Mouse (Mus musculus) midbrain, embryonic 11.5 days (tissue): ENCODE measurements around the gene Erc2. TPM values are rescaled to one million over a fixed set of nuclear protein-coding genes. Genes with fewer than 3 reads are reported as not detected.

Experiments
- ATAC-seq: fragments of 200-750 bp; cut with Nextera tagmentation; 2 replicates; pipeline ENCODE4 v1.8.0; 2017; ENCODE audit warnings: moderate TSS enrichment, moderate library complexity; ENCODE audit not compliant: low FRiP score
- DNase-seq: peaks from one replicate; pipeline ENCODE4 v3.0.0; 2015; ENCODE audit warnings: low spot score; ENCODE audit errors: missing footprints
- H3K27ac ChIP-seq: fragments of 300-500 bp; sonication (generic); 2 replicates; pipeline ENCODE4 v1.5.1; 2014; ENCODE audit warnings: low read depth, low read length
- H3K27me3 ChIP-seq: fragments of 300-500 bp; sonication (generic); 2 replicates; pipeline ENCODE4 v1.6.1; 2014; ENCODE audit warnings: mild to moderate bottlenecking, low read length, moderate library complexity, mixed read lengths; ENCODE audit not compliant: control insufficient read depth, insufficient read depth
- H3K36me3 ChIP-seq: fragments of 300-500 bp; sonication (generic); 2 replicates; pipeline ENCODE4 v1.6.1; 2014; ENCODE audit warnings: mild to moderate bottlenecking, low read length, moderate library complexity, mixed read lengths; ENCODE audit not compliant: control insufficient read depth, insufficient read depth
- H3K4me1 ChIP-seq: fragments of 300-500 bp; sonication (generic); 2 replicates; pipeline ENCODE4 v1.6.1; 2014; ENCODE audit warnings: low read length; ENCODE audit not compliant: control insufficient read depth, insufficient read depth
- H3K4me2 ChIP-seq: fragments of 300-500 bp; sonication (generic); 2 replicates; pipeline ENCODE4 v1.6.1; 2014; ENCODE audit warnings: mild to moderate bottlenecking, moderate library complexity
- H3K4me3 ChIP-seq: fragments of 300-500 bp; sonication (generic); 2 replicates; pipeline ENCODE4 v1.5.1; 2014; ENCODE audit warnings: low read depth, low read length
- H3K9ac ChIP-seq: fragments of 300-500 bp; sonication (generic); 2 replicates; pipeline ENCODE4 v1.6.1; 2014; ENCODE audit warnings: low read length
- H3K9me3 ChIP-seq: fragments of 300-500 bp; sonication (generic); 2 replicates; pipeline ENCODE4 v1.6.1; 2016; ENCODE audit warnings: low read length; ENCODE audit not compliant: control insufficient read depth
- WGBS: fragments of 180-500 bp; shearing (Covaris S2); extraction: QIAGEN DNeasy Blood & Tissue Kit; methylation state at CpG from one replicate; pipeline ENCODE4 v1.1.7; 2014; 5-methylcytosine and 5-hydroxymethylcytosine counted together
- polyA plus RNA-seq: library from polyadenylated mRNA; unstranded; fragments of >200 nt; fragmentation: Nextera tagmentation; extraction: Ambion mirVana; gene quantifications from 2 replicates; pipeline ENCODE4 v1.2.1, GENCODE M21; 2014

The Erc2 gene
- polyA plus RNA-seq, 1 experiment from 2014 or later = 10.6 TPM

DNA sequence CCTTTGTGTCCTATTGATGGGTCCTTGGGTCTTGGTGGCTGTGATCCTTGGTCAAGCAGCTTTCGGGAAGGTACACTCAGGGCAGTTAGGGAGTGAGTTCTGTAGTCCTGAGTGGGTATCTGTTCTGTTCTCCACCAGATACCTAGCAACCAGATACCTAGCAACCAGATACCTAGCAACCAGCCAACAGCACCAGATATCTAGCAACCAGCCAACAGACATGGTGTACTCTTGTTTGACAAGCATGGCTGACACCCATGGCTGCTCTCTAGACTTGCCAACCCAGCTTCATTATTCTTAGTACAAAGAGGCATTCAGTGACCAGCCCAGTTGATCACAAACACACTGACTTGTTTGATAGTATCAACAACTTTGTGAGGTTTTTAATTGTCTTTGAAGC, 469.1 kb downstream of the Erc2 start:
- 86% methylated on average over 1 of the region's 1 CpGs for WGBS
- no peaks in the 10 kb centered on the region for H3K4me1 ChIP-seq
- H3K27ac ChIP-seq = no peak overlapping the region
- H3K27me3 ChIP-seq = no peaks in the 10 kb centered on the region
- H3K9ac ChIP-seq = no peak overlapping the region
- no peaks in the 10 kb centered on the region for H3K9me3 ChIP-seq
- ATAC-seq (no peak), DNase-seq (peak; percentile 67)
- H3K4me2 ChIP-seq = no peak overlapping the region
- no peak overlapping the region for H3K4me3 ChIP-seq
- H3K36me3 ChIP-seq = no peaks in the 10 kb centered on the region

DNA sequence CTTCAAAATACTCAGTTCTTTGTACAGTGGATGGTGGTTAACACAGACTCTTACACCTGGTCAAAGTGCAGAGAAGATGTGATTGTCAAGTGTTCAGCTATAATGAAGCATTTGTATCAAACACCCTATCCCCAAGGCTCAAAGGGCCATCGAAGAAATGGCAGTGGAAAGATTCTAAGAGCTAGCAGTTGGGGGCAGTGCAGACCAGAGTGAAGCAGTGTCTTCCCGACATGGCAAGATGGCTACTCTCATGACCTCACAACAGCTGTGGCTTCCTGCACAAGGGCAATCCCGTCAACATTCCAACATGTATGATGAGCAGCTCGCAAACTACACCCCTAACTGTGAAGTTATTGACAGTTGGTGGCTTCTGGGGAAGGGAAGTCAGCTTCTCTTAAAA, 471.0 kb downstream of the Erc2 start:
- Histone ChIP-seq H3K9ac (no peak overlapping the region), H3K36me3 (no peaks in the 10 kb centered on the region), H3K27ac (no peak overlapping the region), H3K27me3 (no peaks in the 10 kb centered on the region), H3K9me3 (no peaks in the 10 kb centered on the region), H3K4me1 (no peaks in the 10 kb centered on the region), H3K4me3 (no peak overlapping the region), H3K4me2 (no peak overlapping the region)
- DNase-seq (peak; percentile 79), ATAC-seq (no peak)
- WGBS = 71% methylated on average over 4 of the region's 4 CpGs

DNA sequence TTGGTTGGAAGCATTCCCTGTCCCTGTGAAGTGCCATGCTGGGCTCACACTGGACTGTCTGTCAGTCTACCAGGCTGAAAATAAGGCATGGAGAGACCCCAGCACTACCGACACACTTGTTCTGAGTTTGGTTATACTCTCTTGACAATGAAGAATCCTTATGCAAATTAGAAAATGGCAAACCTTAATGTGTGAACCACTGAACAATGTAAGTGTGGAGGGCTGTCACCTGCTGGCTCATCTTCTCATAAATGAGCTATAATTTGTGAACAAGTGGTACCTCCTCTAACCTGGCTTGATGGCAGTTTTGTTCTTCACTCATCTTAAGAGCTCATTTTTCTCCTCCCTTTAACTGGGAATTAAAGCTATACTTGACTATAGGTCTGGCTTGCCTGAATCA, 471.7 kb downstream of the Erc2 start:
- DNase-seq (peak; percentile 60), ATAC-seq (no peak)
- no peak overlapping the region for H3K27ac ChIP-seq
- H3K4me3 ChIP-seq = no peak overlapping the region
- H3K27me3 ChIP-seq = no peaks in the 10 kb centered on the region
- no peak overlapping the region for H3K9ac ChIP-seq
- no peaks in the 10 kb centered on the region for H3K36me3 ChIP-seq
- H3K9me3 ChIP-seq = no peaks in the 10 kb centered on the region
- H3K4me1 ChIP-seq = no peaks in the 10 kb centered on the region
- no peak overlapping the region for H3K4me2 ChIP-seq
- WGBS = 94% methylated on average over 1 of the region's 1 CpGs

DNA sequence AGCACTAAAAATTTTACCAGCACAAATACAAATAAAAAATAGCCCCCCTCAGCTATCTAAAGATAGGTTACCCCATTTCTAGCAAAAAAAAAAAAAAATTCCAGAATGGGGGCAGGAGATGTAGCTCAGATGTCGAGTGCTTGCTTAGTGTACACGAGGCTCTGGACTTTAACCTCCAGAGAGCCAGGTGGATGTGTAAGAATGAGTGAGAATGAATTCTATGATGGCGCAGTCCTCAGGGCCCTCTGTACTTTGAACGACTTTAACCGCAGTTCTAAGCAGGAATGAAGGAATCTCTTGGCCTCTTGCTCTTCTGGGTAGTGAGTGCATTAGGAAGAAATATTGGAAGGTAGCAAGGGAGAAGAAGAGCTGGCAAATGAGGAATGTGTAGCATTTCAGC, 476.9 kb downstream of the Erc2 start:
- ATAC-seq (no peak), DNase-seq (no peak)
- no peak overlapping the region for H3K9ac ChIP-seq
- WGBS = 89% methylated on average over 5 of the region's 5 CpGs
- no peak overlapping the region for H3K27ac ChIP-seq
- H3K27me3 ChIP-seq = no peaks in the 10 kb centered on the region
- no peak overlapping the region for H3K4me2 ChIP-seq
- H3K4me1 ChIP-seq = no peaks in the 10 kb centered on the region
- no peak overlapping the region for H3K4me3 ChIP-seq
- no peaks in the 10 kb centered on the region for H3K36me3 ChIP-seq
- no peaks in the 10 kb centered on the region for H3K9me3 ChIP-seq

DNA sequence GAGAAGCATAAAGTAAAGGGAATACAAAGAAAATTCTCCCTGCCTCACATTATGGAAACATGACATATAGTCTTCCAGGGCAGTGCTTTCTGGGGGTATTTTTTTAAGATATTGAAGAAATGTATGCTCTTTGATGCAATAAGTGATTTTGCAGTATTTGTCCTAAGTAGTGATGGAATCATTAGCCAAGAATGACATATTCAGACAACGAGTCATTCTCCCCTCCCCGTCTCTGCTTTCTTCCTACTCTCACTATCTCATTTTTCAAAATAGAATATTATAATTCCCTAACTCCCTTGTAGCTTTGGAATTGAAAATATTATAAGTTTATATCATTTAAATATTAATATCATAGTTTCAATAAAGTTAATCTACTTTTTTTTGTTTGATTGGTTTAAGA, 490.9 kb downstream of the Erc2 start:
- no peak for ATAC-seq
- no peak overlapping the region for H3K4me3 ChIP-seq
- WGBS = 98% methylated on average over 2 of the region's 2 CpGs

DNA sequence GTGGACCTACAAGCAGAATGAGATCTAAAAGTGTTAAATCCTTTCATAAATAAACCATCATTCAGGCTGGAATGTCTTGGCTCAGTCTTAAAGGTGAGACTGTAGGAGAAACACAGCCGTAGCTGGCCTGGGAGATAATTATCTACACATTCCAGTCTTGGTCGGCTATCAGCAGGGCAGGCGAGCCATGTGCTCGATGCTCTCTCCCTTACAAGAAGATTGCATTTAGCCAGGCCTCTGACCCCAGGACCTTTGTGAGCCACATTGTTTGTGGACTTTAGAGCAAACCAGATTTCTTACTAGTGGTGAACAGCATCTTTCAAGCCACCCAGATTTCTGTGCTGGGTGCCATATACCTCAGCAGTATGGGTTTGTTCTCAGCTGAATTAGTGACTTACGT, 498.6 kb downstream of the Erc2 start:
- no peaks in the 10 kb centered on the region for H3K4me1 ChIP-seq
- no peak for ATAC-seq
- no peaks in the 10 kb centered on the region for H3K9me3 ChIP-seq
- 65% methylated on average over 5 of the region's 5 CpGs for WGBS
- peak; percentile 69 for DNase-seq
- no peak overlapping the region for H3K4me2 ChIP-seq
- H3K27me3 ChIP-seq = no peaks in the 10 kb centered on the region
- H3K27ac ChIP-seq = no peak overlapping the region
- no peak overlapping the region for H3K9ac ChIP-seq
- H3K36me3 ChIP-seq = no peaks in the 10 kb centered on the region
- no peak overlapping the region for H3K4me3 ChIP-seq

More for the DNA sequence above, 490.9 kb downstream of the Erc2 start:
- H3K9ac ChIP-seq = no peak overlapping the region
- no peak overlapping the region for H3K27ac ChIP-seq
- no peak for DNase-seq
- no peaks in the 10 kb centered on the region for H3K4me1 ChIP-seq
- H3K9me3 ChIP-seq = no peaks in the 10 kb centered on the region
- H3K36me3 ChIP-seq = no peaks in the 10 kb centered on the region
- H3K4me2 ChIP-seq = no peak overlapping the region
- no peaks in the 10 kb centered on the region for H3K27me3 ChIP-seq

DNA sequence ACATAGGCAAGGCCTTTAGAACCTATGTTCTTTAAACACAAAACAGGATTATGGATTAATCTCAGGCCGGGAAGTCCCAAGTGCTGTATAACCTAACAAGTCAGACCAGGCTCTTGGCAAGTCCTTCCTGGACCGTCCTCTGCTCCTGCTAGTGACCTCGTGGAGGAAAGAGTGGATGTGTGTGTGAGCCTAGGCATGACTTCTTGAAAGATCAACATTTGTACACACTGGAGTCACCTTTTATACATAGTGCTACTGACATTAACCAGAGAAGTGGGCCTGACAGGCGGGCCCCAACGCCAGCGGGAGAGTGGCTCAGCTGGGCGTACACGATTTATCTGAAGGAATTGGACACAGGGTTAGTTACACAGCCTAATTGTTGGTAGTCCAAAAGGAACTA, 504.6 kb downstream of the Erc2 start:
- Histone ChIP-seq H3K27me3 (no peaks in the 10 kb centered on the region), H3K4me3 (no peak overlapping the region), H3K27ac (no peak overlapping the region), H3K9ac (no peak overlapping the region), H3K4me2 (no peak overlapping the region), H3K36me3 (no peaks in the 10 kb centered on the region), H3K9me3 (no peaks in the 10 kb centered on the region), H3K4me1 (no peaks in the 10 kb centered on the region)
- 91% methylated on average over 8 of the region's 8 CpGs for WGBS
- no peak for ATAC-seq
- no peak for DNase-seq

DNA sequence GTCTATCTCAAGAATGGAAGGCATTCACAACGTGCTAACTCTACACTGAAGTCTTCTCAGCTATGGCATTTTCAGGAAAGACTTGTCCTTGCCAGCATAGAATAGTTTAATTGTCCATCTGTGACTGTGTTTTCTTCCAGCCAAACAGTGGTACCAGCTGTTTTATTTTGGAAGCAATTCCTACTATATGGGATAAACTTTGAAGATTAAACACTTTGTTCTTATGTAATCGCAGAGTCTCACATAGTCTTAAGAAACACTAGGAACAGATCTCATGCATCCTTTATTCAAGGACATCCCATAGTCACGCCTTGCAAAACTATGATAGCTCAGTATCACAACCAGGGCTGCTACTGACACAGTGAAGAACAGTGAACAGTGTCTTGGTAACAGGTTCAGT, 506.8 kb downstream of the Erc2 start:
- H3K9me3 ChIP-seq = no peaks in the 10 kb centered on the region
- no peak for DNase-seq
- no peaks in the 10 kb centered on the region for H3K4me1 ChIP-seq
- no peak overlapping the region for H3K4me3 ChIP-seq
- H3K4me2 ChIP-seq = no peak overlapping the region
- no peak for ATAC-seq
- H3K27ac ChIP-seq = no peak overlapping the region
- H3K36me3 ChIP-seq = no peaks in the 10 kb centered on the region
- 85% methylated on average over 3 of the region's 3 CpGs for WGBS
- H3K9ac ChIP-seq = no peak overlapping the region
- no peaks in the 10 kb centered on the region for H3K27me3 ChIP-seq

DNA sequence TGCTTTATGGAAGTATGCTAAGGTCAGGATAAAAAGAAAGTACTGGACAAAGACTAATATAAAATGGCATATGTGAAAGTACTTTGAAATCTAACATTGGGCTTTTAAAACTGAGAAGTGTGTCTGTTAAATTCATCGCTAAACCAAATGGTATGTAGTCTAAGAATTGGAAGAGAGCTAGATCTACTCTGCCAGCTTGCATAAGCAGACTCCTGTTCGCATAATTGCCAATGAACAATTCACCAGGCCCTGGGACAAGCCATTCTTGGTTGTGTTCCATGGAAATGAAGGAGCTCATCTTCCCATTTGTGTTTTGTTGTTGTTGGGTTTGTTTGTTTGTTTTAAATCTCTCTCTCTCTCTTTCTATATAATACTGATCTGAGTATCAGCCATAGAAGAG, 521.8 kb downstream of the Erc2 start:
- no peaks in the 10 kb centered on the region for H3K27me3 ChIP-seq
- H3K9ac ChIP-seq = no peak overlapping the region
- H3K27ac ChIP-seq = no peak overlapping the region
- H3K36me3 ChIP-seq = no peaks in the 10 kb centered on the region
- DNase-seq (no peak), ATAC-seq (no peak)
- H3K4me1 ChIP-seq = no peaks in the 10 kb centered on the region
- 92% methylated on average over 2 of the region's 2 CpGs for WGBS
- H3K9me3 ChIP-seq = no peaks in the 10 kb centered on the region
- no peak overlapping the region for H3K4me2 ChIP-seq
- H3K4me3 ChIP-seq = no peak overlapping the region

DNA sequence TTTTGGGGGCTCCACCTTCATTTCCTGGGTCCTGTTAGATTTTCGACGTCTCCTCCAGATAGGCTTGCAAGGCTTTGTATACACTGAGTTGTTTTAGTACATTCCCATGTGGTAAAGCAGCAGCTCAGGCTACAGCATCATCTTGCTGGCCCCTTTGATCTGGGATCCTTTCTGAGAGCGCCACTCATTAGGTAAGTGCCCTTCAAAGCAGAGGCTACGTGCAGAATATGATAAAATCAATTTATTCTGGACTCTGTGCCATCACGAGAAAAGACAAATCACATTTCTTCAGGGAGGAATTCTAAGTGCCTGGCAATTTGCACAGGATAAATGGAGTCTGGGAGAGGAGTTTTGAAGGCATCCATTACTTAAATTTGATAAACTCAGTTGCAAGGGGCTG, 525.0 kb downstream of the Erc2 start:
- DNase-seq = no peak
- 68% methylated on average over 5 of the region's 5 CpGs for WGBS
- no peak overlapping the region for H3K9ac ChIP-seq
- no peak overlapping the region for H3K4me2 ChIP-seq
- no peaks in the 10 kb centered on the region for H3K4me1 ChIP-seq
- H3K36me3 ChIP-seq = no peaks in the 10 kb centered on the region
- H3K27ac ChIP-seq = no peak overlapping the region
- no peak for ATAC-seq
- H3K27me3 ChIP-seq = no peaks in the 10 kb centered on the region
- no peaks in the 10 kb centered on the region for H3K9me3 ChIP-seq
- H3K4me3 ChIP-seq = no peak overlapping the region
